Mouse (Mus musculus): ENCODE measurements around the gene Dhx36. TPM values are rescaled to one million over a fixed set of nuclear protein-coding genes. Genes with fewer than 3 reads are reported as not detected.

Gene Dhx36
- polyA plus RNA-seq, 1 experiment from 2014 or later = 44.5 TPM

DNA sequence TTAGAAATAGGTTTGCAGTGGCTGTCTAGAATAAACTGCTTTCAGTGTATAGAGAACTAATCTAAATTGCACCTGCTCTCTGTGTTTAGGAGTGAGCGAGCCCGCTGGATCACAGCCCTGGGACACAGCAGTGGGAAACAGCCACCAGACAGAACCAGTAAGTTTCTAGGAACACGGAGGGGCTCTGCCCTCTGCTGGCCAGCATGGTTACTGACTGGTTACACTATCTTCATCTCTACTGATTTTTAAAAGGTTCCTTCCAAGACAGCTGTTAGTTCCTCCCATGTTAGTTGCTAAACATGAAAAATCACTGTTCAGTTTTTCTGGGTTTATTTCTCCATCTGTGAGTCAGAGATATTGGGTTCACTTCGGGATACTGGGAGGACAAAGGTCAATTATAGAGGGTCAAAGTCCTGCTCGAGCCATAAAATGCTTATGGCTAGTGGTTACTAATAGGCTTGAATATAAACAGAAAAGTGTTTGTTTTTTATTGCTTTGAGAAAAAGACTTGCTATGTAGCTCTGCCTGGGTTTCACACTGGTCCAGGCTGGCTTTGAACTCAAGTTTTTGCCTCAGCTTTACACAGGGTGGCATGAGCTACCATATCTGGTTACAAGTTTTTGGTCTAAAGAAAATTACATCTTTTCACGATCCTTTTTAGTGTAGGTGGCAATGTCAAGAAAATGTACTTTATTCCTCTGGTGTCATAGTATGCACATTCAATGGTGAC is 48.4 kb downstream of the Dhx36 start:
- Histone ChIP-seq H3K4me3 (replicated peaks) (no peak overlapping the region), H3K9ac (replicated peaks) (no peak overlapping the region), H3K4me1 (replicated peaks) (0 out of 2 replicates have a peak, but pooled peaks cover 4% of the 10 kb centered on the region), H3K36me3 (peaks cover 32% of the 10 kb centered on the region), H3K27ac (no peak overlapping the region), H3K9me3 (no peaks in the 10 kb centered on the region), H3K27me3 (no peaks in the 10 kb centered on the region), H3K4me2 (no peak overlapping the region)
- 36% methylated on average over 6 of the region's 6 CpGs for WGBS
- 0 out of 2 replicates have a peak, but pooled peaks have one; percentile 67 for ATAC-seq (ENCODE audit: insufficient number of reproducible peaks, insufficient read depth, low FRiP score, low TSS enrichment, low read depth)

DNA sequence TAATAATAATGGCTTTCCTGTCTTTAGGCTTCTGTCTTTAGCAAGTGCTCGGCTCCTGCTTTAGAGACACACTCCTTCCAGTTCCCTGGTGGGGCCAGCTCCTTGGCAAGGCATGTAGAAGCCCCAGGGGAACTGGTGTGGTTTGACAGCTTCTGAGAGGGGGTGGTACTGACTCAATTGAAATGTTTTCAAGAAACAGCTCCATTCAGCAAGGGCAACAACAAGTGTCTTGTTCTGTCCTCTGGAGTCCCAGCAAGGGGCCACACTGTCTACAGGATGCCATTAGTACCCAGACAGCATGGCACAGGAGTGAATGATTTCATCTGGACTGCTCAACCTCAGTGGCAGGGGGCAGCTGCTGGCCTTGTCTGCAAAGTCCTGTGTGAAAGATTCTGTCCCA is 51.0 kb downstream of the Dhx36 start:
- no peaks in the 10 kb centered on the region for H3K27me3 ChIP-seq
- no peaks in the 10 kb centered on the region for H3K9me3 ChIP-seq
- no peak overlapping the region for H3K4me2 ChIP-seq
- WGBS = 52% methylated on average over 1 of the region's 1 CpGs
- no peak overlapping the region for H3K4me3 ChIP-seq (replicated peaks)
- peaks cover 10% of the 10 kb centered on the region for H3K36me3 ChIP-seq
- no peak overlapping the region for H3K9ac ChIP-seq (replicated peaks)
- 0 out of 2 replicates have a peak, but pooled peaks cover 4% of the 10 kb centered on the region for H3K4me1 ChIP-seq (replicated peaks)
- H3K27ac ChIP-seq = no peak overlapping the region
- ATAC-seq (ENCODE audit: insufficient number of reproducible peaks, insufficient read depth, low FRiP score, low TSS enrichment, low read depth) = no peak

GRCm38 (mm10) chr3:62454096-62454495 is 52.7 kb downstream of the Dhx36 start:
- H3K4me1 ChIP-seq (replicated peaks) = 0 out of 2 replicates have a peak, but pooled peaks cover 4% of the 10 kb centered on the region
- H3K36me3 ChIP-seq = no peaks in the 10 kb centered on the region
- 0 out of 2 replicates have a peak overlapping the region, but pooled peaks have one; percentile 13 for H3K27ac ChIP-seq
- 72% methylated on average over 3 of the region's 3 CpGs for whole genome bisulfite sequencing
- no peaks in the 10 kb centered on the region for H3K27me3 ChIP-seq
- no peak overlapping the region for H3K4me3 ChIP-seq (replicated peaks)
- no peak overlapping the region for H3K9ac ChIP-seq (replicated peaks)
- no peak for ATAC-seq (ENCODE audit: insufficient number of reproducible peaks, insufficient read depth, low FRiP score, low TSS enrichment, low read depth)
- H3K4me2 ChIP-seq = no peak overlapping the region
- H3K9me3 ChIP-seq = no peaks in the 10 kb centered on the region

DNA sequence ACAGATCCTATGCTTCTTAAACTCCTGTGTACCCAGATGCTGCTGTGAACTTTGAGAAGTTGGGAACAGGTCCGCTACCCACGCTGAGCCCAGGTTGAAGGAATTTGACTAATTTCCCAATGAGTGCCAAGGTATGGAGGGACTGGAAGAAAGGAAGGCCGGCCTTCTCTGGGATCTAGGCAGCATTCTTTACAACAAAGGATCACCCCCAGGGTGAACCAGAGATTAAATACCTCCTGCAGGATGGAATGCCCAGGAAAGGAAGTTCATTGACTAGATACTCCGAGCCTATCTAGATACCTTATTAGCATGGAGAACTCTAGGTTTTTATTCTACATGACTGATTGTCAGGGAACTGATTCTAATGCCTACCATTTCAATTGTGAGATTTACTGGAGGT is 53.8 kb downstream of the Dhx36 start:
- Histone ChIP-seq H3K9me3 (no peaks in the 10 kb centered on the region), H3K9ac (replicated peaks) (no peak overlapping the region), H3K4me2 (no peak overlapping the region), H3K27ac (no peak overlapping the region), H3K4me3 (replicated peaks) (no peak overlapping the region), H3K27me3 (no peaks in the 10 kb centered on the region), H3K36me3 (no peaks in the 10 kb centered on the region), H3K4me1 (replicated peaks) (0 out of 2 replicates have a peak, but pooled peaks cover 4% of the 10 kb centered on the region)
- no peak for ATAC-seq (ENCODE audit: insufficient number of reproducible peaks, insufficient read depth, low FRiP score, low TSS enrichment, low read depth)
- WGBS = 66% methylated on average over 4 of the region's 4 CpGs

DNA sequence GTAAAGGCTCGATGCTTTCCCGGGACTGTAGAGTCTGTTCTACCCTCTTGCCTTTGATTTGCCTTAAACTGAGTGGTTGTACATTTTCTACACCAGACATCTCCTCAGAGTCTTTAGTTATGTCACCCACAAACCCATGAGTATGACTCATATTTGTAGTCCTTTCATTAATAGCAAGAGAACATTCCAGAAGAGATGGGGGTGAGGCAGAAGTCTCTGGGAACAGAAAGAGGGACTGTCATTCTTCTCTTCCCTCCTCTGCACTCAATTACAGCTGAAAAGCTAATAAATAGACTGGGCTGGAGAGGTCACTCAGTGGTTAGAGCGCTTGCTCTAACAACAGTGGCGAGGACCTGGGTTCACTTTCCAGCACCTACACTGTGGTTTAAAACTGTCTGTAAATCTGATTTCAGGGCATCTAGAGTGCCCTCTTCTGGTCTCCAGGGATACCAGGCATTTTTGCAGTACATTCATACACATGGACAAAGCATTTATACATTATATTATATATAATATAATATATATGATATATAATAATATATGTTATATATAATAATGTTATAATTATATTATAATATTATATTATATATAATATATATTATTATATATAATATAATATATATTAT is 56.8 kb downstream of the Dhx36 start:
- Histone ChIP-seq H3K4me2 (no peak overlapping the region), H3K27me3 (no peaks in the 10 kb centered on the region), H3K9me3 (no peaks in the 10 kb centered on the region), H3K9ac (replicated peaks) (no peak overlapping the region), H3K4me3 (replicated peaks) (no peak overlapping the region), H3K4me1 (replicated peaks) (0 out of 2 replicates have a peak, but pooled peaks cover 4% of the 10 kb centered on the region), H3K27ac (no peak overlapping the region), H3K36me3 (no peaks in the 10 kb centered on the region)
- no peak for ATAC-seq (ENCODE audit: insufficient number of reproducible peaks, insufficient read depth, low FRiP score, low TSS enrichment, low read depth)
- WGBS = 92% methylated on average over 4 of the region's 4 CpGs

DNA sequence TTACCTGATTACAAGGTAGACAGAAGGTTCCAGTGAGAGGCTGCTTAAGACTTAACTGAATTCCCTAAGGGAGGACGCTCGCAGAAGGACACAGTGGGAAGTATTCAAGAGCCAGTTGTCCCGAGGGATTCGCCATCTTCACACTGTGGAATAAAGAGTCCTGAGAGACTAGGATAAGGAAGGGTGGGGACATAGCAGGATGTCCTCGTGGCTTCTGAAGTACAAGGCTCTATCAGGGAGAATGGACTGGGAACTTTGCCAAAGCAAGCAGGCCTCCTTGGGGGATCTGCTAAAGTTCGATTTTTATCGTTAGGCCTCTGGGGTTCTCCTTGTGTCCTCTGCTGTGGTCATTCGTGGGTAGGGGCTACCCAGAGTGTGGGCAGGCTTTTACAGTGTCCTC is 59.7 kb downstream of the Dhx36 start:
- no peak overlapping the region for H3K4me2 ChIP-seq
- ATAC-seq (ENCODE audit: insufficient number of reproducible peaks, insufficient read depth, low FRiP score, low TSS enrichment, low read depth) = no peak
- H3K4me1 ChIP-seq (replicated peaks) = no peaks in the 10 kb centered on the region
- no peaks in the 10 kb centered on the region for H3K9me3 ChIP-seq
- H3K36me3 ChIP-seq = no peaks in the 10 kb centered on the region
- 81% methylated on average over 8 of the region's 8 CpGs for WGBS
- H3K27ac ChIP-seq = no peak overlapping the region
- H3K27me3 ChIP-seq = no peaks in the 10 kb centered on the region
- H3K9ac ChIP-seq (replicated peaks) = no peak overlapping the region
- no peak overlapping the region for H3K4me3 ChIP-seq (replicated peaks)

- no peak overlapping the region for H3K9ac ChIP-seq (replicated peaks)
- no peak overlapping the region for H3K4me3 ChIP-seq (replicated peaks)
- H3K4me2 ChIP-seq = no peak overlapping the region
- H3K36me3 ChIP-seq = no peaks in the 10 kb centered on the region
- no peaks in the 10 kb centered on the region for H3K27me3 ChIP-seq
- no peaks in the 10 kb centered on the region for H3K9me3 ChIP-seq
- no peak overlapping the region for H3K27ac ChIP-seq
- WGBS = 86% methylated on average over 7 of the region's 7 CpGs
- H3K4me1 ChIP-seq (replicated peaks) = no peaks in the 10 kb centered on the region
- ATAC-seq (ENCODE audit: insufficient number of reproducible peaks, insufficient read depth, low FRiP score, low TSS enrichment, low read depth) = no peak
These were observed 60.5 kb downstream of the Dhx36 start for GRCm38 (mm10) chr3:62446271-62446670.

- H3K4me3 ChIP-seq (replicated peaks) = no peak overlapping the region
- 81% methylated on average over 12 of the region's 12 CpGs for WGBS
- no peaks in the 10 kb centered on the region for H3K36me3 ChIP-seq
- no peaks in the 10 kb centered on the region for H3K27me3 ChIP-seq
- H3K4me1 ChIP-seq (replicated peaks) = no peaks in the 10 kb centered on the region
- H3K4me2 ChIP-seq = no peak overlapping the region
- no peak overlapping the region for H3K27ac ChIP-seq
- no peaks in the 10 kb centered on the region for H3K9me3 ChIP-seq
- no peak overlapping the region for H3K9ac ChIP-seq (replicated peaks)
- ATAC-seq (ENCODE audit: insufficient number of reproducible peaks, insufficient read depth, low FRiP score, low TSS enrichment, low read depth) = no peak
These were observed 63.1 kb downstream of the Dhx36 start for GRCm38 (mm10) chr3:62443582-62444194.

GRCm38 (mm10) chr3:62440431-62440969 is 66.3 kb downstream of the Dhx36 start:
- ATAC-seq (ENCODE audit: insufficient number of reproducible peaks, insufficient read depth, low FRiP score, low TSS enrichment, low read depth) = no peak
- no peaks in the 10 kb centered on the region for H3K27me3 ChIP-seq
- H3K27ac ChIP-seq = no peak overlapping the region
- no peaks in the 10 kb centered on the region for H3K36me3 ChIP-seq
- no peaks in the 10 kb centered on the region for H3K9me3 ChIP-seq
- no peak overlapping the region for H3K9ac ChIP-seq (replicated peaks)
- no peaks in the 10 kb centered on the region for H3K4me1 ChIP-seq (replicated peaks)
- H3K4me3 ChIP-seq (replicated peaks) = no peak overlapping the region
- no peak overlapping the region for H3K4me2 ChIP-seq
- 69% methylated on average over 5 of the region's 5 CpGs for WGBS

DNA sequence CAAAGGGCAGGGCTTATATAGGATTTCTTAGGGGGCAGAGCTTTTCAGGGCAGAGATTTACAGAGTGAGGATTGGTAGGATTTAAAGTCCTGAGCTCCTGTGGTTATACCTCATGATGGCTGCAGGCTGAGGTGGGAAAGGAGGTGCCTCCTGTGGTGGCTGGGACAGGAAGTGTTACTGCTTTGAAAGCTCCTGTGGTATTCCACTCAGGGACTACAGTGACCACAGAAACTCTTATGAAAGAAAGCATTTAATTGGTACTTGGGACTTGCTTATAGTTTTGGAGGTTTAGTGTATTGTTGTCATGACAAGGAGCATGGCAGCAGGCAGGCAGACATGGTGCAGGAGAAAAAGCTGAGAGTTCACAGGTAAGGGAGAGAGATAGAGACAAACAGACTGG is 70.9 kb downstream of the Dhx36 start:
- Histone ChIP-seq H3K27me3 (no peaks in the 10 kb centered on the region), H3K4me2 (no peak overlapping the region), H3K9ac (replicated peaks) (no peak overlapping the region), H3K27ac (no peak overlapping the region), H3K4me3 (replicated peaks) (no peak overlapping the region), H3K36me3 (no peaks in the 10 kb centered on the region), H3K4me1 (replicated peaks) (no peaks in the 10 kb centered on the region), H3K9me3 (no peaks in the 10 kb centered on the region)
- ATAC-seq (ENCODE audit: insufficient number of reproducible peaks, insufficient read depth, low FRiP score, low TSS enrichment, low read depth) = no peak

GRCm38 (mm10) chr3:62433675-62434074 is 73.1 kb downstream of the Dhx36 start:
- H3K27me3 ChIP-seq = no peaks in the 10 kb centered on the region
- H3K9me3 ChIP-seq = no peaks in the 10 kb centered on the region
- no peak overlapping the region for H3K4me2 ChIP-seq
- no peak overlapping the region for H3K27ac ChIP-seq
- no peaks in the 10 kb centered on the region for H3K36me3 ChIP-seq
- 61% methylated on average over 4 of the region's 4 CpGs for WGBS
- H3K9ac ChIP-seq (replicated peaks) = no peak overlapping the region
- H3K4me1 ChIP-seq (replicated peaks) = no peaks in the 10 kb centered on the region
- no peak for ATAC-seq (ENCODE audit: insufficient number of reproducible peaks, insufficient read depth, low FRiP score, low TSS enrichment, low read depth)
- H3K4me3 ChIP-seq (replicated peaks) = no peak overlapping the region

Measured in limb, embryonic 12.5 days (tissue).